Comparison of ENCODE assay signal across 10 mouse cellular contexts in the genomic region with DNA sequence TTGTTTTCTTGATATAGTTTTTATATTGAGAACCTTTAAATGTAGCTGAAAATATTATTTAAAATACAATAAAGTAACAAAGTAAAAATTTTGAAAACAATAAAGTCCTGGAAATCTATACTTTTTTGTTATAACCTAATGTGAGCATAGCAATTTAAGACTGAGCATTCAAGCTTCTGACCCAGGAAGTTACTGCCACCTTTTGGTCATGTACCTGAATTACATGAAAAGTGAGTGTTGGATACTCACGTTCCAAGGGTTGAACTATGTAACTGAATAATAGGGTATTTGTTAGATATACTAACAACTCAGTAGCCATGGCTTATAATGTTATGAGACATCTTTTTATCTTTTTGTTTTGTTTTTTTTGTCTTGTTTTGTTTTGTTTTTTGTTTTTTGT. TPM values are rescaled to one million over a fixed set of nuclear protein-coding genes. Genes with fewer than 3 reads are reported as not detected.
DNase-seq lines count a peak whose midpoint lies in the region; ATAC-seq and TF ChIP-seq lines count a peak whose summit lies in the region.
"Had no signal": no experiment of that assay in that cellular context is flagged by ENCODE, and none has a peak within 500 bp of the region (broad histone marks: within the 10 kb centered on the region; RNA-seq: fewer than 3 reads in every experiment).

No protein-coding gene starts in this region.

- TF ChIP-seq CTCF in liver, postnatal 0 days (IDR thresholded peaks at IDR 0.05; ENCODE audit: low read depth) = peak; percentile 53
- TF ChIP-seq CTCF in E14TG2a.4 (conservative IDR thresholded peaks at IDR 0.05; ENCODE audit: low read length) = peak; percentile 26

- TF ChIP-seq EP300 in liver, postnatal 0 days (IDR thresholded peaks at IDR 0.05; ENCODE audit: low read depth) = no peak

- peak; percentile 4 for DNase-seq in forebrain, embryonic 14.5 days (ENCODE audit: low spot score)
- no peak for DNase-seq in liver, postnatal 0 days
- DNase-seq in liver, embryonic 11.5 days (ENCODE audit: low spot score) = no peak
- peak; percentile 10 for DNase-seq in forelimb bud, embryonic 11.5 days (ENCODE audit: low read depth, low spot score)
- DNase-seq in cerebellum, adult 8-10 months = no peak
- no peak for DNase-seq in cerebellum, postnatal 25 days
- DNase-seq: kidney, postnatal 25 days had no signal

- H3K9ac ChIP-seq in forebrain, embryonic 14.5 days (ENCODE audit: low read length) = no peak overlapping the region
- H3K9ac ChIP-seq in forebrain, embryonic 15.5 days (replicated peaks) = no peak overlapping the region
- H3K9ac ChIP-seq in liver, postnatal 0 days (replicated peaks) = no peak overlapping the region
- no peak overlapping the region for H3K9ac ChIP-seq in liver, embryonic 11.5 days (ENCODE audit: low read depth, low read length)
- H3K9ac ChIP-seq: embryonic facial prominence, embryonic 15.5 days had no signal

- no peak overlapping the region for H3K27ac ChIP-seq in forebrain, embryonic 14.5 days (ENCODE audit: low read depth, low read length)
- no peak overlapping the region for H3K27ac ChIP-seq in forebrain, embryonic 15.5 days (replicated peaks)
- no peak overlapping the region for H3K27ac ChIP-seq in liver, postnatal 0 days (ENCODE audit: low read depth)
- H3K27ac ChIP-seq in liver, embryonic 11.5 days (ENCODE audit: low read depth, low read length) = no peak overlapping the region
- H3K27ac ChIP-seq: embryonic facial prominence, embryonic 15.5 days had no signal

- ATAC-seq in forebrain, embryonic 14.5 days = no peak
- ATAC-seq in forebrain, embryonic 15.5 days (replicated peaks) = no peak
- ATAC-seq in liver, postnatal 0 days = no peak
- no peak for ATAC-seq in liver, embryonic 11.5 days (replicated peaks; ENCODE audit: low FRiP score)

- H3K4me1 ChIP-seq in forebrain, embryonic 14.5 days (ENCODE audit: control insufficient read depth, insufficient read depth, low read length) = no peaks in the 10 kb centered on the region
- H3K4me1 ChIP-seq in forebrain, embryonic 15.5 days = no peaks in the 10 kb centered on the region
- no peaks in the 10 kb centered on the region for H3K4me1 ChIP-seq in liver, postnatal 0 days (ENCODE audit: insufficient read depth)
- no peaks in the 10 kb centered on the region for H3K4me1 ChIP-seq in liver, embryonic 11.5 days (replicated peaks; ENCODE audit: control insufficient read depth, insufficient read depth, low read length)
- H3K4me1 ChIP-seq in E14TG2a.4 (replicated peaks; ENCODE audit: low read depth, low read length) = no peaks in the 10 kb centered on the region
- H3K4me1 ChIP-seq: embryonic facial prominence, embryonic 15.5 days had no signal

- 31% methylated on average over 1 of the region's 1 CpGs for WGBS in forebrain, embryonic 14.5 days
- 41% methylated on average over 1 of the region's 1 CpGs for WGBS in forebrain, embryonic 15.5 days
- 46% methylated on average over 1 of the region's 1 CpGs for WGBS in liver, postnatal 0 days (ENCODE audit: insufficient replicate concordance)
- 30% methylated on average over 1 of the region's 1 CpGs for WGBS in liver, embryonic 11.5 days

- no peak overlapping the region for H3K4me2 ChIP-seq in forebrain, embryonic 14.5 days (ENCODE audit: low read length)
- no peak overlapping the region for H3K4me2 ChIP-seq in forebrain, embryonic 15.5 days (replicated peaks)
- H3K4me2 ChIP-seq in liver, postnatal 0 days (ENCODE audit: low read depth, low read length) = no peak overlapping the region
- H3K4me2 ChIP-seq in liver, embryonic 11.5 days = no peak overlapping the region
- H3K4me2 ChIP-seq: embryonic facial prominence, embryonic 15.5 days had no signal

- no peak overlapping the region for H3K4me3 ChIP-seq in forebrain, embryonic 14.5 days (ENCODE audit: low read depth, low read length)
- no peak overlapping the region for H3K4me3 ChIP-seq in forebrain, embryonic 15.5 days
- H3K4me3 ChIP-seq in liver, postnatal 0 days (ENCODE audit: low read depth, low read length) = no peak overlapping the region
- H3K4me3 ChIP-seq in liver, embryonic 11.5 days (ENCODE audit: low read depth, low read length) = no peak overlapping the region
- no peak overlapping the region for H3K4me3 ChIP-seq in E14TG2a.4 (replicated peaks; ENCODE audit: low read length)
- H3K4me3 ChIP-seq: embryonic facial prominence, embryonic 15.5 days had no signal

- H3K36me3 ChIP-seq in forebrain, embryonic 14.5 days (ENCODE audit: control insufficient read depth, insufficient read depth, low read length) = no peaks in the 10 kb centered on the region
- no peaks in the 10 kb centered on the region for H3K36me3 ChIP-seq in forebrain, embryonic 15.5 days
- H3K36me3 ChIP-seq in liver, postnatal 0 days (replicated peaks; ENCODE audit: insufficient read depth, low read length) = no peaks in the 10 kb centered on the region
- H3K36me3 ChIP-seq in liver, embryonic 11.5 days (ENCODE audit: control insufficient read depth, insufficient read depth, low read length) = no peaks in the 10 kb centered on the region
- no peaks in the 10 kb centered on the region for H3K36me3 ChIP-seq in E14TG2a.4 (ENCODE audit: insufficient read depth, low read length)
- H3K36me3 ChIP-seq: embryonic facial prominence, embryonic 15.5 days had no signal

- H3K9me3 ChIP-seq in forebrain, embryonic 14.5 days (replicated peaks; ENCODE audit: control insufficient read depth, low read length) = no peaks in the 10 kb centered on the region
- no peaks in the 10 kb centered on the region for H3K9me3 ChIP-seq in forebrain, embryonic 15.5 days
- no peaks in the 10 kb centered on the region for H3K9me3 ChIP-seq in liver, postnatal 0 days (ENCODE audit: low read length)
- no peaks in the 10 kb centered on the region for H3K9me3 ChIP-seq in liver, embryonic 11.5 days (ENCODE audit: control insufficient read depth, low read length)
- H3K9me3 ChIP-seq in E14TG2a.4 (ENCODE audit: low read length) = no peaks in the 10 kb centered on the region
- H3K9me3 ChIP-seq: embryonic facial prominence, embryonic 15.5 days had no signal

- no peaks in the 10 kb centered on the region for H3K27me3 ChIP-seq in forebrain, embryonic 14.5 days (replicated peaks; ENCODE audit: control insufficient read depth, insufficient read depth, low read length)
- H3K27me3 ChIP-seq in forebrain, embryonic 15.5 days = no peaks in the 10 kb centered on the region
- no peaks in the 10 kb centered on the region for H3K27me3 ChIP-seq in liver, postnatal 0 days (ENCODE audit: insufficient read depth, low read length)
- no peaks in the 10 kb centered on the region; the same call in 1 of the 2 replicates for H3K27me3 ChIP-seq in liver, embryonic 11.5 days (replicated peaks; ENCODE audit: control insufficient read depth, insufficient read depth, low read length)
- no peaks in the 10 kb centered on the region for H3K27me3 ChIP-seq in E14TG2a.4 (ENCODE audit: insufficient read depth, low read length)
- H3K27me3 ChIP-seq: embryonic facial prominence, embryonic 15.5 days had no signal

RNA-seq across cellular contexts. Expression of gene Trpc5, which starts 42.6 kb away (rescaled TPM):
- polyA plus RNA-seq in forebrain, embryonic 14.5 days (2014; fragmentation: Nextera tagmentation; extraction: Ambion mirVana) = 0.63 and 0.98 TPM in 2 replicates
- 0.91 and 1.0 TPM in 2 replicates for polyA plus RNA-seq in forebrain, embryonic 15.5 days (2015; fragmentation: Nextera tagmentation; extraction: Ambion mirVana)
- polyA plus RNA-seq in liver, postnatal 0 days (2015; fragmentation: Nextera tagmentation; extraction: Ambion mirVana) = not detected in 2 replicates
- 0.08 and 0.26 TPM in 2 replicates for polyA plus RNA-seq in liver, embryonic 11.5 days (2014; fragmentation: Nextera tagmentation; extraction: Ambion mirVana)

RNA-seq across cellular contexts. Expression of gene Rtl4, which starts 43.3 kb away (rescaled TPM):
- polyA plus RNA-seq in forebrain, embryonic 14.5 days (2014; fragmentation: Nextera tagmentation; extraction: Ambion mirVana) = 0.24 and 0.82 TPM in 2 replicates
- 0.32 and 0.67 TPM in 2 replicates for polyA plus RNA-seq in forebrain, embryonic 15.5 days (2015; fragmentation: Nextera tagmentation; extraction: Ambion mirVana)
- polyA plus RNA-seq in liver, postnatal 0 days (2015; fragmentation: Nextera tagmentation; extraction: Ambion mirVana) = 0.86 and 1.4 TPM in 2 replicates
- 0.67 and 0.73 TPM in 2 replicates for polyA plus RNA-seq in liver, embryonic 11.5 days (2014; fragmentation: Nextera tagmentation; extraction: Ambion mirVana)

Comparison
In these comparisons a context has a peak if more than half of its experiments do, and no peak if none do; other contexts are left out.
1. DNase-seq: peak in forebrain, embryonic 14.5 days (single experiment) and forelimb bud, embryonic 11.5 days (single experiment); none in liver, postnatal 0 days (single experiment), liver, embryonic 11.5 days (single experiment), cerebellum, adult 8-10 months (single experiment) and cerebellum, postnatal 25 days (0 of 2).